Mouse (Mus musculus) heart, postnatal 25 days (tissue): ENCODE data around the gene Chid1. TPM values are rescaled to one million over a fixed set of nuclear protein-coding genes. Genes with fewer than 3 reads are reported as not detected.

Experiments
- DNase-seq: peaks from one replicate; pipeline ENCODE4 v3.0.0; 2022; ENCODE audit warnings: low spot score
- intact Hi-C: fragments of 180-260 bp; cut with DNase I; formaldehyde crosslinking; loops from one replicate; pipeline ENCODE4 v1.15.1; 2025
- total RNA-seq, 2 experiments: library from RNA; stranded (reverse); gene quantifications; 2 replicates each; pipeline ENCODE4 v1.2.3; 2021

Chid1 gene
- total RNA-seq, 2 experiments from 2014 or later: 46.6 to 47.1 TPM

GRCm38 (mm10) chr7:141560471-141560870 is 20.8 kb upstream of the Chid1 start:
- DNase-seq: no peak
- intact Hi-C loops: no loop called here

GRCm38 (mm10) chr7:141559726-141560325 is 20.2 kb upstream of the Chid1 start:
- DNase-seq: no peak
- intact Hi-C loops: no loop called here

GRCm38 (mm10) chr7:141558946-141559345 is 19.3 kb upstream of the Chid1 start:
- DNase-seq: no peak
- intact Hi-C loops: no loop called here

- DNase-seq: no peak
- intact Hi-C loops: no loop called here
These were observed 18.7 kb upstream of the Chid1 start for GRCm38 (mm10) chr7:141558329-141558776.

- no peak for DNase-seq
- intact Hi-C loops: no loop called here
These were observed 10.8 kb upstream of the Chid1 start for GRCm38 (mm10) chr7:141550464-141550863.

GRCm38 (mm10) chr7:141549432-141550061 is 9.9 kb upstream of the Chid1 start:
- intact Hi-C loops: no loop called here
- no peak for DNase-seq

- intact Hi-C loops: loop anchor here (5.0 kb wide), 1 partner anchor 68 kb away; no protein-coding TSS in a partner anchor
- DNase-seq: no peak
These were observed 5.0 kb upstream of the Chid1 start for GRCm38 (mm10) chr7:141544654-141545053.

- no peak for DNase-seq
- intact Hi-C loops: loop anchor here (5.0 kb wide), 1 partner anchor 70 kb away; no protein-coding TSS in a partner anchor
These were observed 2.9 kb upstream of the Chid1 start for GRCm38 (mm10) chr7:141542588-141542987.

GRCm38 (mm10) chr7:141541681-141542080 is 2.0 kb upstream of the Chid1 start:
- intact Hi-C loops: loop anchor here (5.0 kb wide), 1 partner anchor 71 kb away; no protein-coding TSS in a partner anchor
- DNase-seq: no peak

GRCm38 (mm10) chr7:141540312-141541081 is 840 bp upstream of the Chid1 start:
- peak; percentile 71 for DNase-seq
- intact Hi-C loops: loop anchor here (1.0 to 5.0 kb wide), 2 partner anchors 21 to 72 kb away; no protein-coding TSS in a partner anchor

- DNase-seq: no peak
- intact Hi-C loops: no loop called here
These were observed 653 bp downstream of the Chid1 start for GRCm38 (mm10) chr7:141538852-141539555.

- no peak for DNase-seq
- intact Hi-C loops: no loop called here
These were observed 4.1 kb downstream of the Chid1 start for GRCm38 (mm10) chr7:141535570-141535969.

- DNase-seq: no peak
- intact Hi-C loops: loop anchor here (2.0 kb wide), 1 partner anchor 117 kb away; no protein-coding TSS in a partner anchor
These were observed 14.1 kb downstream of the Chid1 start for GRCm38 (mm10) chr7:141525580-141525925.

- intact Hi-C loops: loop anchor here (2.0 to 5.0 kb wide), 2 partner anchors 116 to 258 kb away; partner anchors contain the start of gene Irf7
These were observed 14.7 kb downstream of the Chid1 start for GRCm38 (mm10) chr7:141524760-141525579.

GRCm38 (mm10) chr7:141524271-141524670 is 15.4 kb downstream of the Chid1 start:
- DNase-seq: no peak
- intact Hi-C loops: loop anchor here (2.0 to 5.0 kb wide), 2 partner anchors 115 to 257 kb away; partner anchors contain the start of gene Irf7

More at GRCm38 (mm10) chr7:141524760-141525579, 14.7 kb downstream of the Chid1 start:
- DNase-seq: peak; percentile 58

GRCm38 (mm10) chr7:141523007-141523406 is 16.6 kb downstream of the Chid1 start:
- intact Hi-C loops: loop anchor here (5.0 kb wide), 1 partner anchor 256 kb away; the partner anchor contains the start of gene Irf7
- no peak for DNase-seq

- DNase-seq: no peak
- intact Hi-C loops: loop anchor here (5.0 kb wide), 1 partner anchor 252 kb away; the partner anchor contains the start of gene Irf7
These were observed 19.9 kb downstream of the Chid1 start for GRCm38 (mm10) chr7:141519795-141520194.

- DNase-seq: no peak
- intact Hi-C loops: no loop called here
These were observed 20.7 kb downstream of the Chid1 start for GRCm38 (mm10) chr7:141518926-141519325.

- intact Hi-C loops: no loop called here
- DNase-seq: no peak
These were observed 21.4 kb downstream of the Chid1 start for GRCm38 (mm10) chr7:141518296-141518695.
